Mouse (Mus musculus) testis, adult 2 months (tissue): Measurements from ENCODE around the gene Dnajc2.

Experiments
- CTCF ChIP-seq: fragments of 200-500 bp; IDR thresholded peaks from 2 replicates; pipeline ENCODE4 v1.5.1; 2012; ENCODE audit warnings: low read depth, mild to moderate bottlenecking, inconsistent platforms, low read length, moderate library complexity; ENCODE audit not compliant: control insufficient read depth, insufficient read depth, insufficient replicate concordance
- POLR2A ChIP-seq: fragments of 200-500 bp; IDR thresholded peaks from 2 replicates; pipeline ENCODE4 v1.6.1; 2012; ENCODE audit warnings: low read depth, mild to moderate bottlenecking, inconsistent platforms, low read length, moderate library complexity; ENCODE audit not compliant: control insufficient read depth

- no peak for TF ChIP-seq CTCF
- TF ChIP-seq POLR2A, result no peak
These were observed 25.9 kb upstream of the Dnajc2 start for GRCm38 (mm10) chr5:21810924-21811323.
